Comparison of ENCODE assay signal across 14 mouse cellular contexts in the genomic region with DNA sequence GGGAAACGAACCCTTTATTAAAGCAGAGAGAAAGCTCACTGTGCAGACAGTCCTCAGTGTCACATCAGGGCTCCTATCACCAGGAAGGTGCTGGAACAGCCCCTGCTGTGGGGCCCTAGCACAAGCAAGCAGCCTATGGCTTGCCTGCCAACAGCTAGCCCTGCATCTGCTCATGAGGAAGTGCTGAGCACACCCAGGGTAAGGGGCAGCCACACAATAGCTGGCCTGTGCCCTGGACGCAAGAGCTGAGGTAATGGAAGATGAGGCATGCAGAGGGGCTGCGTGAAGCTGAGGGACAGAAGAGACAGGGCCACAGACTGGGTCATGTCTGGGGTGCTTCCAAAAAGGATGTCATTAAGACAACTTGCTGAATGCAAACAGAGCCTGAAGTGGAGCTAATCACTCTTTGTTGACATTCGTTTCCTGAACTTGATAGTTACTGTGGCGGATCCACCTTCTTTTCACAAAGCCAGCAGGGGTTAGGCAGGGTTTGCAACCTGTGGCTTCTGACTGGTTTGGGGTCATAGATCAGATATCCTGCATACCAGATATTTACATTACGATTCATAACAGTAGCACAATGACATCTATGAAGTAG.
DNase-seq lines count a peak whose midpoint lies in the region; ATAC-seq and TF ChIP-seq lines count a peak whose summit lies in the region.
"Had no signal": no experiment of that assay in that cellular context is flagged by ENCODE, and none has a peak within 500 bp of the region (broad histone marks: within the 10 kb centered on the region; RNA-seq: fewer than 3 reads in every experiment).

No protein-coding gene starts in this region.

- H3K27me3 ChIP-seq in heart, embryonic 11.5 days (ENCODE audit: control insufficient read depth, insufficient read depth, low read length): no peaks in the 10 kb centered on the region
- no peaks in the 10 kb centered on the region for H3K27me3 ChIP-seq in intestine, postnatal 0 days (replicated peaks; ENCODE audit: control insufficient read depth, insufficient read depth, low read length)
- H3K27me3 ChIP-seq: embryonic facial prominence, embryonic 15.5 days; limb, embryonic 15.5 days had no signal

- peak; percentile 60 for ATAC-seq in heart, embryonic 11.5 days (replicated peaks; ENCODE audit: insufficient number of reproducible peaks, low FRiP score, low TSS enrichment)
- ATAC-seq in intestine, postnatal 0 days: peak; percentile 73

- H3K4me2 ChIP-seq in heart, embryonic 11.5 days: no peak overlapping the region; the same call in 1 of the 2 replicates
- H3K4me2 ChIP-seq in intestine, postnatal 0 days (replicated peaks; ENCODE audit: low read depth): no peak overlapping the region
- H3K4me2 ChIP-seq: embryonic facial prominence, embryonic 15.5 days; limb, embryonic 15.5 days had no signal

- H3K4me1 ChIP-seq in heart, embryonic 11.5 days (ENCODE audit: control insufficient read depth, insufficient read depth, low read length): peaks cover 52% of the 10 kb centered on the region
- H3K4me1 ChIP-seq in intestine, postnatal 0 days (replicated peaks; ENCODE audit: control insufficient read depth, insufficient read depth, low read length): peaks cover 16% of the 10 kb centered on the region

- no peak for DNase-seq in heart, postnatal 25 days (ENCODE audit: low spot score)
- peak; percentile 74 for DNase-seq in retina, postnatal 1 day
- DNase-seq in retina, embryonic 14.5 days (ENCODE audit: low spot score): no peak
- DNase-seq in gastrocnemius, postnatal 10 days: no peak
- DNase-seq in adrenal gland, postnatal 10 days: no peak
- DNase-seq in adrenal gland, postnatal 25 days: no peak
- DNase-seq: B cell, adult 2 months; cerebellum, adult 2 months; kidney, adult 9 months; thymus, adult 2 months had no signal

- TF ChIP-seq CTCF in intestine, postnatal 0 days (IDR thresholded peaks at IDR 0.05; ENCODE audit: low read depth): no peak

- intact Hi-C loops in heart, postnatal 25 days (cut with DNase I): no loop called here

- WGBS in heart, embryonic 11.5 days (ENCODE audit: insufficient replicate concordance): 18% methylated on average over 6 of the region's 6 CpGs
- WGBS in intestine, postnatal 0 days: 10% methylated on average over 6 of the region's 6 CpGs

- no peaks in the 10 kb centered on the region for H3K36me3 ChIP-seq in heart, embryonic 11.5 days (ENCODE audit: control insufficient read depth, insufficient read depth, low read length)
- no peaks in the 10 kb centered on the region for H3K36me3 ChIP-seq in intestine, postnatal 0 days (ENCODE audit: control insufficient read depth, insufficient read depth)
- H3K36me3 ChIP-seq: embryonic facial prominence, embryonic 15.5 days; limb, embryonic 15.5 days had no signal

- H3K27ac ChIP-seq in heart, embryonic 11.5 days (ENCODE audit: low read depth, low read length): peak overlapping the region; percentile 65
- peak overlapping the region; percentile 82 for H3K27ac ChIP-seq in intestine, postnatal 0 days (ENCODE audit: low read depth, low read length)
- H3K27ac ChIP-seq: embryonic facial prominence, embryonic 15.5 days; limb, embryonic 15.5 days had no signal

- no peak overlapping the region for H3K4me3 ChIP-seq in heart, embryonic 11.5 days (ENCODE audit: low read depth, low read length)
- H3K4me3 ChIP-seq in intestine, postnatal 0 days (ENCODE audit: low read depth, low read length): no peak overlapping the region
- H3K4me3 ChIP-seq: embryonic facial prominence, embryonic 15.5 days; limb, embryonic 15.5 days had no signal

- H3K9ac ChIP-seq in heart, embryonic 11.5 days (ENCODE audit: low read depth, low read length): no peak overlapping the region
- no peak overlapping the region for H3K9ac ChIP-seq in intestine, postnatal 0 days (ENCODE audit: low read depth, low read length)
- H3K9ac ChIP-seq: embryonic facial prominence, embryonic 15.5 days; limb, embryonic 15.5 days had no signal

- no peaks in the 10 kb centered on the region for H3K9me3 ChIP-seq in heart, embryonic 11.5 days (replicated peaks; ENCODE audit: control insufficient read depth, low read length)
- H3K9me3 ChIP-seq in intestine, postnatal 0 days (ENCODE audit: control insufficient read depth): no peaks in the 10 kb centered on the region
- H3K9me3 ChIP-seq: embryonic facial prominence, embryonic 15.5 days; limb, embryonic 15.5 days had no signal
